Mouse (Mus musculus) stomach, postnatal 0 days (tissue): ENCODE results near the gene Asb6.

Experiments
- CTCF ChIP-seq: IDR thresholded peaks from 2 replicates; pipeline ENCODE4 v1.5.1; 2016; ENCODE audit warnings: antibody characterized with exemption, low read depth, mild to moderate bottlenecking, moderate library complexity
- EP300 ChIP-seq: optimal IDR thresholded peaks from 2 replicates; pipeline ENCODE3; 2016; ENCODE audit warnings: antibody characterized with exemption

DNA sequence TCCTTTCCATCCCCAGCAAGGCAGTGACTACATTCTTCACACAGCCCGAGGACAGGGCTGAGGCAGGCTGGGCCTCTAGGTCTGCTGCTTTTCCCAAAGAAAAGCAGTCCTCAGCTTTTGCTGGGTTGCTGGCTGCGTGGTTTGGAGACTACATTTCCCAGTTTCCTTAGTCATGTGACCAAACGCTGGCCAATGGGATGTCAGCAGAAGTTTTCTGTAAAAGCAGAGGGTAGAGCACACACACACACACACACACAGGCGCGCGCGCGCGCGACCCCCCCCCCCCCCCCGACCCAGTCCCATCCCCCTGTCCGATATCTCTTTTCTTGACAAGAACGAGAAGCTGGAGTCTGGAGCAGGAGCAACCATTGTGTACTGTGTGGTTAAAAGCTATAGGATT, 46.8 kb downstream of the Asb6 start:
- no peak for TF ChIP-seq CTCF
- no peak for TF ChIP-seq EP300
